Mouse (Mus musculus) left cerebral cortex, adult 8-10 months (tissue): ENCODE results near the gene Slc35e1. TPM values are rescaled to one million over a fixed set of nuclear protein-coding genes. Genes with fewer than 3 reads are reported as not detected.

Experiments
- microRNA-seq, 2 experiments: library from miRNA; unstranded; fragments of <30 nt; microRNA quantifications; one replicate each; pipeline ENCODE4 v1.2.0; 2022
- total RNA-seq, 4 experiments: library from RNA; stranded (reverse); gene quantifications; 2 replicates each; pipeline ENCODE4 v1.2.4; 2022

Gene Slc35e1
- total RNA-seq, 4 experiments from 2014 or later = 51.8 to 54.0 (median 52.8) TPM

Small RNAs within 50 kb of the gene (microRNA-seq; reads per million reads assigned to microRNA genes)
- gene Gm28019 = 0 reads per million in 2 experiments
- gene Mir7068 = 0.88 to 5.7 reads per million in 2 experiments

Other genes starting within 250 kb of the Slc35e1 start
- 1 to 10 TPM; 5.1 to 8.2 (median 6.0) TPM for gene Gm10282, start 187.4 kb downstream of the Slc35e1 start, total RNA-seq
- 10 to 100 TPM; 10.9 to 16.5 (median 13.2) TPM for gene Klf2, start 173.6 kb downstream of the Slc35e1 start, total RNA-seq
- 10 to 100 TPM; 67.1 to 72.9 (median 70.8) TPM for gene Eps15l1, start 71.2 kb downstream of the Slc35e1 start, total RNA-seq
- gene Calr3, start 48.7 kb downstream of the Slc35e1 start, total RNA-seq = 1 to 10 TPM; 1.1 to 2.1 (median 1.3) TPM
- gene 1700030K09Rik, start 48.7 kb downstream of the Slc35e1 start, total RNA-seq = 10 to 100 TPM; 11.1 to 16.3 (median 13.3) TPM
- 10 to 100 TPM; 63.2 to 75.2 (median 67.6) TPM for gene Cherp, start 17.4 kb downstream of the Slc35e1 start, total RNA-seq
- gene Med26, start 55.7 kb upstream of the Slc35e1 start, total RNA-seq = 10 to 100 TPM in 1 of 4 experiments, 1 to 10 TPM in 3; 8.8 to 10.7 (median 9.2) TPM
- gene Smim7, start 78.5 kb upstream of the Slc35e1 start, total RNA-seq = 100 to 1,000 TPM; 107 to 130 (median 118) TPM
- gene Tmem38a, start 79.4 kb upstream of the Slc35e1 start, total RNA-seq = 100 to 1,000 TPM in 3 of 4 experiments, 10 to 100 TPM in 1; 99.3 to 108 (median 103) TPM
- gene Nwd1, start 154.1 kb upstream of the Slc35e1 start, total RNA-seq = 10 to 100 TPM; 36.7 to 41.7 (median 39.7) TPM
- gene Sin3b, start 230.7 kb upstream of the Slc35e1 start, total RNA-seq = 100 to 1,000 TPM; 131 to 145 (median 136) TPM